Mouse (Mus musculus) cerebellum, adult 2 months (tissue): ENCODE measurements at regions not wholly inside any gene's neighbourhood (a gene's known extent, or its start where the extent isn't known, plus 50 kb on each side); places are given as distances from the start of the nearest gene placed in this dataset.

ENCODE experiments used
- DNase-seq, 2 experiments: peaks; one replicate each; pipeline ENCODE4 v3.0.0; 2021
- H3K27ac ChIP-seq: fragments of 200-500 bp; 2 replicates; pipeline ENCODE4 v1.5.1; 2012; ENCODE audit warnings: low read length, control low read depth, inconsistent platforms; ENCODE audit not compliant: insufficient read depth
- H3K27me3 ChIP-seq: fragments of 200-500 bp; 2 replicates; pipeline ENCODE4 v1.6.1; 2012; ENCODE audit warnings: inconsistent platforms, mild to moderate bottlenecking, low read length, moderate library complexity; ENCODE audit not compliant: control insufficient read depth, insufficient read depth
- H3K4me1 ChIP-seq: fragments of 200-500 bp; 2 replicates; pipeline ENCODE4 v1.6.1; 2011; ENCODE audit warnings: low read length; ENCODE audit not compliant: control insufficient read depth, insufficient read depth
- H3K4me3 ChIP-seq: fragments of 200-500 bp; replicated peaks from 2 replicates; pipeline ENCODE3; 2011; ENCODE audit warnings: mild to moderate bottlenecking, low read depth, low read length, control low read depth; ENCODE audit not compliant: insufficient read depth
- CTCF ChIP-seq: fragments of 200-500 bp; IDR thresholded peaks from 2 replicates; pipeline ENCODE4 v1.5.1; 2011; ENCODE audit warnings: low read depth, mild to moderate bottlenecking, control low read depth, low read length, moderate library complexity, borderline replicate concordance; ENCODE audit not compliant: insufficient read depth
- POLR2A ChIP-seq: fragments of 200-500 bp; IDR thresholded peaks from 2 replicates; pipeline ENCODE4 v1.6.1; 2011; ENCODE audit warnings: low read length, control low read depth, borderline replicate concordance; ENCODE audit not compliant: insufficient read depth
- WGBS: fragments of 180-500 bp; shearing (Covaris S2); methylation state at CpG from one replicate; pipeline ENCODE4 v1.1.7; 2018; 5-methylcytosine and 5-hydroxymethylcytosine counted together

DNA sequence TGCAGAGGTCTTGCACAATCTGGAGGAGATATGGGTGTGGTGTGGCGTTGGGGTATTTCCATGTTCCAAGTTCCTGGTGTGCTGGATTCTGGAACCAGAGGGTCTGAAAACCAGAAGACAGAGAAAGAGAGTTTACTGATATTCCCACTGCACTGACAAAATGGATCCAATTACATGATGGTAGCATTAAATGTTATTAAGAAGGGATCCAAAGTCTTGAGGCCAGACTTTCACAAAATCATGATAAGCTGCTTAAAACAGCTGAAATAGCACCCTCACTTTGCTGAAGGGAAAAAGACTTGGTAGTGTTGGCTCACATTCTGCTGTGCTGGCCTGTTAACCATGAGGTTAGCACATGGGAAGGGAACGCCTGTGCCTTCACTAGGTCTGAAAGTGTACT is 288.6 kb upstream of the Rnaseh2b start:
- TF ChIP-seq POLR2A (no peak), CTCF (no peak)
- WGBS: 71% methylated on average over 2 of the region's 2 CpGs
- no peak overlapping the region for H3K4me3 ChIP-seq
- no peaks in the 10 kb centered on the region for H3K4me1 ChIP-seq
- DNase-seq: no peak
- H3K27ac ChIP-seq: no peak overlapping the region
- H3K27me3 ChIP-seq: no peaks in the 10 kb centered on the region

DNA sequence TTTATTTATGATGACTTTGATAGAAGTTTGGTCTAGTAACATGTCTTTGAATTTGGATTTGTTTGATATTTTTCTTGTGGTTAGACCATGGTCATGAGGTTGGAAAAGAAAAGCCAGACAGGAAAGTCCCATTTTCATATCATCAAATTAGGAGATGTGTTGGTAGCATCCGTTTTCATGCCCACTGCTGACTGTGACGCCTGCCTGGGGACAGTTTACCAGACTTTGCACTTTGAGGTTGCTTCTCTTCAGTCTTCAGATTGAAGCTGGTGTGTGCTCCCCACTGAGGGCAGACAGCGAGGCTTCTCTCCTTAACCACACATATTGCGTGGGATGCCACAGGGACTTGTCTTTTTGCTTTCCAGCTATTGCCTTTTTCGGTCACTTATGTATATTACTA is 283.7 kb upstream of the Rnaseh2b start:
- no peak overlapping the region for H3K4me3 ChIP-seq
- H3K27ac ChIP-seq: no peak overlapping the region
- no peak for DNase-seq
- no peaks in the 10 kb centered on the region for H3K4me1 ChIP-seq
- TF ChIP-seq CTCF: no peak
- TF ChIP-seq POLR2A: no peak
- WGBS: 94% methylated on average over 5 of the region's 5 CpGs
- H3K27me3 ChIP-seq: no peaks in the 10 kb centered on the region

DNA sequence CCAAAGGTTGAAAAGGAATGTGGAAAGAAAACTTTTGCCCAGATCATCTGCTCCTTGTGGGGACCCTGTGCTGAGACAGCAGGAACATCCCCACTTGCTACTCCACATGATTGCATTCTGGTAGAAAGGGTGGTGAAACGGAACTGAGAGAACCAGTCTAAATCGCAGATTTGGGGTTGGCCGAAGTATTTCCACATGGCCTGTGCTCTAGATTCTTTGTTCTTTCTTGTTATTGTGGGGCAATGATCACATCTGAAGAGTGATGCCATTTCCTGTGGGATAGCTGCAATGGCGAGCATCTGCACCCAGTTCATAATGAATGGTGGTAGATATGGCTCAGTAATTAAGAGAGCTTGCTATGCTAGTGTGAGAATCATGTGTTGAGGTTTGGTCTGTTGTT is 273.6 kb upstream of the Rnaseh2b start:
- Histone ChIP-seq H3K27ac (no peak overlapping the region), H3K27me3 (no peaks in the 10 kb centered on the region), H3K4me3 (no peak overlapping the region), H3K4me1 (peaks cover 8% of the 10 kb centered on the region; the same call in 1 of the 2 replicates)
- WGBS: 96% methylated on average over 4 of the region's 4 CpGs
- DNase-seq: no peak
- TF ChIP-seq CTCF (no peak), POLR2A (no peak)

DNA sequence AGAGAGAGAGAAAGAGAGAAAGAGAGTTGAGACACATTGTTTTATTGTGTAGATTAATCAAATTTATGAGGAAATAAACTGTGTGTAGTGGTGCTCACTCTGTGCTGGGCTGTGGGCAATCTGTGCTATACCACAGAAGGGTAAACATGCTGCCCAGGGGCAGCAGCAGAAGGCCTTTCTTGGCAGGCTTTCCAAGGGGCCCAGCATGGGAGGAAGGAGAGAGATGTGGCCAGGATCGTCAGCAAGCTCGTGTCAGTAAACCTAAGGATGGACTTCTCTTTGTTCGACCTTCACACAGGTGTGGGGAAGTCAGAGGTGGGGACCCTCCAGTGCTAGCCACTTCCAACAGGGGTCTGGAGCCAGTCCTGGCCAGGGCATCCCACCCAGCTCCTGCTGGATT is 271.4 kb upstream of the Rnaseh2b start:
- no peaks in the 10 kb centered on the region for H3K27me3 ChIP-seq
- peak; percentile 13 to 41 for DNase-seq
- H3K27ac ChIP-seq: no peak overlapping the region
- no peak overlapping the region for H3K4me3 ChIP-seq
- no peak for TF ChIP-seq CTCF
- TF ChIP-seq POLR2A: no peak
- H3K4me1 ChIP-seq: peaks cover 8% of the 10 kb centered on the region; the same call in 1 of the 2 replicates
- WGBS: 6% methylated on average over 3 of the region's 3 CpGs

DNA sequence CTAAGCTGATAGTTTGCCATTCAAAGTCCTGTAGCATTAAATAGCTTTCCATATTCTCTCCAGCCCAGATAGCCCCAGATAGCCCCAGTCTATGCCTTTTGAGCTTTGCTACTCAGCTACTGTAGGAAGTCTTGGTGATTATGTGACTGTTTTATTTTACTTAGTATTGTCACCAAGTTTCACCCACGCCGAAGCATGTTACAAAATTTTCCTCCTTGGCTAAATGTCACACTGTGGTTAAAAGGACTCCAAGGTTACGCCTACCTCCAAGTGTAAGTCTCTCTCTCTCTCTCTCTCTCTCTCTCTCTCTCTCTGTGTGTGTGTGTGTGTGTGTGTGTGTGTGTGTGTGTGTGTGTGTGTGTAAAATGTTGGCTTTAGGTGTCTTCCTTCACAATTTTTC is 270.2 kb upstream of the Rnaseh2b start:
- H3K27me3 ChIP-seq: no peaks in the 10 kb centered on the region
- 94% methylated on average over 3 of the region's 3 CpGs for WGBS

DNA sequence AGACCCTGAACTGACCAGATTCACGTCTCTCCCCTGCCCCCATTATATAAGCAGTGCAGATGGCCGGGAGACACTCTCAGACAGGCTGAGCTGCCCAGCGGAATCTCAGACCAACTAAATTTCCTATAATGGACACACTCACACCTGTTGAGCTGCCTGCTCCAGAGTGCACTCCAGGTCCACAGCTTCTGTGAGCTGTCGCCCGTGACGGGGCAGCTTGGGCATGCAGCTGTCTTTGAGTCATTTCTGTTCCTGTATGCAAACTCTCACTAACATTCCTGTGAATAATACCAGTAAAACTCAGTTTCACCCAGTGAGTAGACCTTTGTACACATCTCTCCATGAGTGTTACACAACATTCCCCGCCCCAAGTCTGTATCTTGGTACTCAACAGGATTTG is 269.4 kb upstream of the Rnaseh2b start:
- Histone ChIP-seq H3K27ac (no peak overlapping the region), H3K4me1 (peaks cover 8% of the 10 kb centered on the region; the same call in 1 of the 2 replicates), H3K27me3 (no peaks in the 10 kb centered on the region), H3K4me3 (no peak overlapping the region)
- TF ChIP-seq POLR2A (no peak), CTCF (no peak)
- no peak for DNase-seq
- 77% methylated on average over 7 of the region's 7 CpGs for WGBS

More for the DNA sequence above, 270.2 kb upstream of the Rnaseh2b start:
- Histone ChIP-seq H3K4me1 (peaks cover 8% of the 10 kb centered on the region; the same call in 1 of the 2 replicates), H3K27ac (no peak overlapping the region), H3K4me3 (no peak overlapping the region)
- TF ChIP-seq CTCF (no peak), POLR2A (no peak)
- no peak for DNase-seq

DNA sequence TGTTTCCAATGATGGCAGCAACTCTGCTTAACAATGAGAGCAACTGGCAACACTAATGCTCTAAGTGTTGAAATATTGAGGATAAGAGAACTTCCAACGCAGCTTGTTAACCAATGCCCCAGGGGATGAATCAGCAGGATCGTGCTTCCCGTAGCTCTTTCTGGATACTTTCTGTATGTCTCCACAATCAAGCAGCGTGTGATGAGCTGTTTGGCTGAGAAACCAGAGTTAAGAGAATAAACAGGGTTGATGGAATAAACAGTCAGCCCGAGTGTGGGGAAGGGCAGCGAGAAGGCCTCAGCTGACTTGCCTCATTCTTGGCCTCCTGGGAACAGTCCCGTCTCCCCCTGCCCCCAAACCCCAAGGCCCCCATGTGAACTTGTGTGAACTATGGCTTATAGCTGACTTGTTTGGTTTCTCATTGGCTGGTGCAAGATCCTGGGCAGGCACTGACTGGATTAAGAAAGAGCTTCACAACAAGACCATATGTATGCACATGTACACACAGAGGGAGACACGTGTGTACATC is 264.6 kb upstream of the Rnaseh2b start:
- no peak for TF ChIP-seq POLR2A
- no peak for TF ChIP-seq CTCF
- WGBS: 81% methylated on average over 8 of the region's 8 CpGs
- Histone ChIP-seq H3K27me3 (no peaks in the 10 kb centered on the region), H3K27ac (no peak overlapping the region), H3K4me3 (no peak overlapping the region), H3K4me1 (no peaks in the 10 kb centered on the region)
- DNase-seq: no peak

DNA sequence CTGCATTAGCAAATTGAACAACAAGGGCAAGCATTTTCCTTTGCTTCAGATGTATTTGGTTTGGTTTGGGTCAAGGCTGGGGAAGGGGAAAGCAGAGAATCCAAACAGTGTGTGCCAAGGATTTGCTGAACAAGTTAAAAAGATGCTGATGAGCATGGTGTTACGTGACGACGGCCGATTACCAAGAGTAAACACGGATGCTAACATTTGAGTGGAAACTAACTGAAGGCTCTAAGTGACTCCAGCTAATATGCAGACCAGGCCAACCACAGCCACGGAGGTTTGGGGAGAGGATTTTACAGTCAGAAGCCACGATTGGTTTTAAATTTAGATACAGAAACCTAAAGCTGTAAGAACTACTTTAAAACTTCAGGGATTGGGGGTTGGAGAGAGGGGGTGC is 262.3 kb upstream of the Rnaseh2b start:
- 72% methylated on average over 7 of the region's 7 CpGs for WGBS
- Histone ChIP-seq H3K4me3 (no peak overlapping the region), H3K27me3 (no peaks in the 10 kb centered on the region), H3K27ac (no peak overlapping the region), H3K4me1 (no peaks in the 10 kb centered on the region)
- no peak for DNase-seq
- TF ChIP-seq POLR2A (no peak), CTCF (no peak)
